Mouse (Mus musculus) liver, postnatal 0 days (tissue): Measurements from ENCODE around the gene Gm37240.

Experiments
- CTCF ChIP-seq: sonication (generic); IDR thresholded peaks from 2 replicates; pipeline ENCODE4 v1.5.1; 2016; ENCODE audit warnings: antibody characterized with exemption, low read depth
- EP300 ChIP-seq: IDR thresholded peaks from 2 replicates; pipeline ENCODE4 v1.6.1; 2016; ENCODE audit warnings: antibody characterized with exemption, low read depth, mild to moderate bottlenecking

- TF ChIP-seq EP300 (no peak), CTCF (no peak)
These were observed 1233.6 kb downstream of the Gm37240 start for GRCm38 (mm10) chr3:84653557-84654245.
